Mouse (Mus musculus) megakaryocyte-erythroid progenitor cell, adult 5-6 weeks (primary cell): ENCODE results near the gene Nup85. TPM values are rescaled to one million over a fixed set of nuclear protein-coding genes. Genes with fewer than 3 reads are reported as not detected.
A peak's percentile ranks its signal among the peaks of the same experiment; 100 is the strongest.

Experiments used
- ATAC-seq: replicated peaks from 2 replicates; pipeline ENCODE4 v1.8.0; 2016; ENCODE audit warnings: mild to moderate bottlenecking, inconsistent platforms; ENCODE audit not compliant: severe bottlenecking, poor library complexity, low FRiP score, low TSS enrichment
- total RNA-seq, 2 experiments: library from RNA; stranded (forward) in 1 of 2; stranded (reverse) in 1 of 2; fragments of 200-1000, 215-1000 nt in 1 of 2; fragments of >200 nt in 1 of 2; fragmentation: Nextera tagmentation in 1 of 2; gene quantifications; 2 replicates each; pipeline ENCODE4 v1.2.3; 2014 to 2017

The Nup85 gene
- total RNA-seq, 2 experiments from 2014 or later: 228 to 306 TPM

DNA sequence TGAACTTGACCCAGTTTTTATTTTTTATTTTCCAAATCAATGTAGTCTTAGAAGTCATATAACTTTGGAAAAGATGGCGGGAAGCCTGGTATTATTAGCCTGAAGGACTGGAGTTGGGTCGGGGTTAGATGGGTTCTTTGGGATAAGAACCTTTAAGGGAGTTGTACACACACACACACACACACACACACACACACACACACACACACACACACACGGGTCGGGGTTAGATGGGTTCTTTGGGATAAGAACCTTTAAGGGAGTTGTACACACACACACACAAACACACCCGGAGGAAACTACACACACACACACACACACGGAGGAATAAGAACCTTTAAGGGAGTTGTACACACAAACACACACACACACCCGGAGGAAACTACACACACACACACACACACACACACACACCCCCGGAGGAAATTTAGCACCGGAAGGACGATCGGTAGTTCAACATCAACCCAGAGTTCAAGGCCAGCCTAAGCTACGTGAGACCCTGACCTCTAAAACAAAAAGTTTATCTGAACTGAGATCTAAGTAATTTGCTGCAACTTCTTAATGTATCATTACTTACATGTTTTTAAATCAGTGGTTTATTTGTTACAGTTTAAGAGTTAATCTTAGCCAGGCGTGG, 64.3 kb downstream of the Nup85 start:
- ATAC-seq: no peak

DNA sequence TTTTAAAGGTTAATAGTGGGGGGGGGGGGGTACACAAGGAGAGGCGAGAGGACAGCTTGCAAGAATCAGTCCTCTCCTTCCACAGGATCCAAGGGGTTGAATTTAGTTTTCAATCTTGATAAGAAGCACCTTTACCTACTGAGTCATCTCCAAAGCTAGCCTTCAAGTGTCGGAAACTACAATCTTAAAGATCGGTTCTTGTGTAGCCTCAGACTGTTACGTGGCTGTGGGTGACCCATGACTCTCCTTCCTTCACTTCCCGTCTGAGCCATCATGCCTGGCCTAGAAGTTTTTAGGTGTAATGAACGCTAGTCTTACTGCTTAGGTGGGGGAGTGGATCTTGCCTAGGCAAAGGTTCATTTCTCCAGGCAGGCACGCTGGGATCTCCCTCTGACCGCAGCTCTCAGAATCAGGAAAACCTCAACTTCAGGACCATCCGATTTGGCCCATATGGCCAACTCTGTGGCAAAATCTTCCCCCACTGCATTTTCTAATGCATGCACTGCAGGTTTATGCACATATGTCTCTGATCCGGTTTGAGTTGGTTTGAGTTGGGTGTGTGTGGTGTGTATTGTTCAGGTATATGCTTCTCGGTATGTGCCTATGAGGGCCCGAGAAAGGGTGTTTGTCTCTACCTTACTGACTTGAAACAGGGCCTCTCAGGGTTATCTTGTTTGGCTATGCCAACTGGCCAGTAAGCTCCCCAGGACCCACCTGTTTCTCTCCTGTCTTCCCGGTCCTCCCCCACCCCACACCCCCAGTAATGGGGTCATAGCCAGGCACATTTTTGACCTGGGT, 65.7 kb downstream of the Nup85 start:
- no peak for ATAC-seq

DNA sequence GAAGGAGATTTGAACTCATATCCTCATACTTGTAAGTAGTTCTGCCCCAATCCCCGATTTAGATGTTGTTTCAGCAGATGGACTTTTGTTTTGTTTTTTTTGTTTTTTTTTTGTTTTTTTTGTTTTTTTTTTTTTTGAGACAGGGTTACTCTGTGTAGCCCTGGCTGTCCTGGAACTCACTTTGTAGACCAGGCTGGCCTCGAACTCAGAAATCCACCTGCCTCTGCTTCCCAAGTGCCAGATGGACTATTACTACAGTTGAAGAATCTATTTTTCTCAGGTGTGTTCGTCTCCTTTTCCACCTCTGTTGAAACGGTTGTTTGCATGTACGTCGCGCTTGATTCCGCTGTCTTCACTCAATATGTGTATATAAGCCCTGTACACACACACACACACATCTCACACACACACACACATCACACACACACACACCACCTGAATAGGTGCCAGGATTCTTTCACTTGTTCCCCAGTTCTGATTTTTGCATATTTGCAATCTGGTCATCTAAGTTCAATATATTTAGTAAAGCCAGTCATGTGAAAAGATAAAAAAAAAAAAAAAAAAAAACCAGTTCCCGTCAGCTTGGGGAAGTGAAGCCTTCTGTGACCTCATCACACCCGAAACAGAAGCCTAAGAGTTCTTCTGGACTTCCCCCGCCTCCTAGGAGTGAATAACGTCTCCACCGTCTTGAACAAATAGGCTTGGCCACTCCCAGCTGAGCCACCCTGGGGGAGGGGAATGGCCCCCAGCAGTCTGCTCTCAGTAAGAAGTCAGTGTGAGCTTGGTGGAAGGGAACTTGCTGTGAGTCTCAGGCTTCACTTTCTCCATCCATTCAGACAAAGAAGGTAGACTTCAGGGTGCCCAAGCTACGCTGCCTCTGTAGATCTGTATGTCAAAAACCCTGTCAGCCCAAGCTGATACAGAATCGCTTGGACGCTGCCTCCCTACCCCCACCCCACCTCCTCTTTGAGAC, 66.6 kb downstream of the Nup85 start:
- 0 out of 2 replicates have a peak, but pooled peaks have one; percentile 20 for ATAC-seq

DNA sequence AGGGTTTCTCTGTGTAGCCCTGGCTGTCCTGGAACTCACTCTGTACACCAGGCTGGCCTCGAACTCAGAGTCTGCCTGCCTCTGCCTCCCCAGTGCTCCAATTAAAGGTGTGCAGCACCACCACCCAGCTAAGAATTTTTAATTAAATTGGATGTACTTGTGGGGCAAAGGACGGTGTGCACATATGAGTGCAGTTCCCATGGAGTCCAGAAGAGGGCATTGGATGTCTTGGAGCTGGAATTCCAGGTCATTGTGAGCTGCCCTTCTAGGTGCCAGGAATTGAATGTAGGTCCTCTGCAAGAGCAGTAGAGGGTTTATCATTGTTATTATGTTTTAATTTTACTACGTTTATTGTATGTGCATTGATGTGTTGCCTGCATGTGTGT, 67.3 kb downstream of the Nup85 start:
- ATAC-seq: no peak

DNA sequence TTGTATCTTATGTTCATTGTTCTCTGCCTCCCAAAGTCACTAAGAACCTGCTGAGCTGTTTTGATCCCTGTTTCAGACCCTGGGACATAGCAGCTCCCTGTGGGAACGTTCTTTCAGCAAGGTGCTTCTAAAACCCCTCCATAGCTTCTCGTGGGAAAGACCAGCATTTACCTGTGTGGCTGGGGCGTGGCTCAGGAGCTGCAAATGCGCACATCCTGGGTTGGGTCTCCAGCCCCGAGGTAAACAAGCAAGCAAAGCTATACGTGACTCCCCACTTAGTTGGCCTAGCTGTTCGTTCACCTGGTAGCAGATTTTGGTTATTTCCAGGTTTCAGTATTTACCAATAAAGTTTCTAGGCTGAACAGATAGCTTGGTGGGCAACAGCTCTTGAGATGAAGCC, 68.0 kb downstream of the Nup85 start:
- ATAC-seq: no peak

DNA sequence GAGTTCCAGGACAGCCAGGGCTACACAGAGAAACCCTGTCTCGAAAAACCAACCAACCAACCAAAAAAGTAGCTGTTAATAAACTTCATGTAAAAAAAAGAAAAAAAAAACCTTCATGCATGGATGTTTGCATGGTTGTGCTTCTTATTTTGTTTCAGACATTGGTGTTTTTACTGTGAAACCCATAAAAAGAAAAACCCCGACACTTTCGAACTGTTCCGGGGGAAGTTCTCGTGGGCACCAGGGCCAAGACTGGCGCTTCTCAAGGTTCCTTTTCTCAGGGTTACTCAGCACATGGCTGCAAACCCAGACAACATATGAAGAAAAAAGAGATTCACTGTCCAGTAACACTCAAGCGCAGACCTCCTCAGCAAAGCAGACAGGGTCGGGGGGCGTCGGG, 68.6 kb downstream of the Nup85 start:
- no peak for ATAC-seq

Other genes with a start within 250 kb of the Nup85 start
- not detected in 2 replicates for gene Ush1g, start 242.4 kb upstream of the Nup85 start, total RNA-seq (2014; fragmentation: Nextera tagmentation)
- gene Ush1g, start 242.4 kb upstream of the Nup85 start, total RNA-seq (2017): not detected in 2 replicates
- not detected in 2 replicates for gene Otop3, start 229.7 kb upstream of the Nup85 start, total RNA-seq (2014; fragmentation: Nextera tagmentation)
- gene Otop3, start 229.7 kb upstream of the Nup85 start, total RNA-seq (2017): not detected in 2 replicates
- 0.17 TPM in 1 of 2 replicates, not detected in the other for gene Hid1, start 196.7 kb upstream of the Nup85 start, total RNA-seq (2014; fragmentation: Nextera tagmentation)
- not detected in 2 replicates for gene Hid1, start 196.7 kb upstream of the Nup85 start, total RNA-seq (2017)
- not detected in 2 replicates for gene Cdr2l, start 182.5 kb upstream of the Nup85 start, total RNA-seq (2014; fragmentation: Nextera tagmentation)
- gene Cdr2l, start 182.5 kb upstream of the Nup85 start, total RNA-seq (2017): 0.38 TPM in 1 of 2 replicates, not detected in the other
- gene Mrpl58, start 160.7 kb upstream of the Nup85 start, total RNA-seq (2014; fragmentation: Nextera tagmentation): 81.8 and 92.4 TPM in 2 replicates
- 56.9 and 64.4 TPM in 2 replicates for gene Mrpl58, start 160.7 kb upstream of the Nup85 start, total RNA-seq (2017)
- 864 and 908 TPM in 2 replicates for gene Atp5h, start 144.5 kb upstream of the Nup85 start, total RNA-seq (2014; fragmentation: Nextera tagmentation)
- 793 and 990 TPM in 2 replicates for gene Atp5h, start 144.5 kb upstream of the Nup85 start, total RNA-seq (2017)
- 17.4 and 18.4 TPM in 2 replicates for gene Kctd2, start 144.3 kb upstream of the Nup85 start, total RNA-seq (2014; fragmentation: Nextera tagmentation)
- 10.9 and 13.0 TPM in 2 replicates for gene Kctd2, start 144.3 kb upstream of the Nup85 start, total RNA-seq (2017)
- gene Trim80, start 123.9 kb upstream of the Nup85 start, total RNA-seq (2014; fragmentation: Nextera tagmentation): not detected in 2 replicates
- gene Trim80, start 123.9 kb upstream of the Nup85 start, total RNA-seq (2017): not detected in 2 replicates
- gene Slc16a5, start 102.0 kb upstream of the Nup85 start, total RNA-seq (2014; fragmentation: Nextera tagmentation): not detected in 2 replicates
- gene Slc16a5, start 102.0 kb upstream of the Nup85 start, total RNA-seq (2017): not detected in 2 replicates
- gene Armc7, start 88.8 kb upstream of the Nup85 start, total RNA-seq (2014; fragmentation: Nextera tagmentation): 4.2 and 10.1 TPM in 2 replicates
- 8.3 and 8.7 TPM in 2 replicates for gene Armc7, start 88.8 kb upstream of the Nup85 start, total RNA-seq (2017)
- 81.6 and 117 TPM in 2 replicates for gene Nt5c, start 72.6 kb upstream of the Nup85 start, total RNA-seq (2014; fragmentation: Nextera tagmentation)
- gene Nt5c, start 72.6 kb upstream of the Nup85 start, total RNA-seq (2017): 79.8 and 101 TPM in 2 replicates
- gene Jpt1, start 50.0 kb upstream of the Nup85 start, total RNA-seq (2014; fragmentation: Nextera tagmentation): 167 and 191 TPM in 2 replicates
- gene Jpt1, start 50.0 kb upstream of the Nup85 start, total RNA-seq (2017): 122 and 142 TPM in 2 replicates
- 541 and 596 TPM in 2 replicates for gene Sumo2, start 28.2 kb upstream of the Nup85 start, total RNA-seq (2014; fragmentation: Nextera tagmentation)
- gene Sumo2, start 28.2 kb upstream of the Nup85 start, total RNA-seq (2017): 518 and 674 TPM in 2 replicates
- 55.7 and 76.8 TPM in 2 replicates for gene Mrps7, start 39.5 kb downstream of the Nup85 start, total RNA-seq (2014; fragmentation: Nextera tagmentation)
- gene Mrps7, start 39.5 kb downstream of the Nup85 start, total RNA-seq (2017): 40.5 and 67.1 TPM in 2 replicates
- 53.5 and 69.9 TPM in 2 replicates for gene Gga3, start 39.6 kb downstream of the Nup85 start, total RNA-seq (2014; fragmentation: Nextera tagmentation)
- 21.6 and 67.6 TPM in 2 replicates for gene Gga3, start 39.6 kb downstream of the Nup85 start, total RNA-seq (2017)
- 54.6 and 55.4 TPM in 2 replicates for gene Mif4gd, start 48.5 kb downstream of the Nup85 start, total RNA-seq (2014; fragmentation: Nextera tagmentation)
- gene Mif4gd, start 48.5 kb downstream of the Nup85 start, total RNA-seq (2017): 29.3 and 45.4 TPM in 2 replicates
- 20.5 and 32.1 TPM in 2 replicates for gene Slc25a19, start 63.9 kb downstream of the Nup85 start, total RNA-seq (2014; fragmentation: Nextera tagmentation)
- 14.2 and 19.6 TPM in 2 replicates for gene Slc25a19, start 63.9 kb downstream of the Nup85 start, total RNA-seq (2017)
- 70.1 and 74.4 TPM in 2 replicates for gene Grb2, start 144.2 kb downstream of the Nup85 start, total RNA-seq (2014; fragmentation: Nextera tagmentation)
- 40.7 and 73.1 TPM in 2 replicates for gene Grb2, start 144.2 kb downstream of the Nup85 start, total RNA-seq (2017)
- gene Tmem94, start 201.0 kb downstream of the Nup85 start, total RNA-seq (2014; fragmentation: Nextera tagmentation): 29.0 and 44.6 TPM in 2 replicates
- gene Tmem94, start 201.0 kb downstream of the Nup85 start, total RNA-seq (2017): 15.1 and 31.5 TPM in 2 replicates
- gene Caskin2, start 249.2 kb downstream of the Nup85 start, total RNA-seq (2014; fragmentation: Nextera tagmentation): 9.5 and 9.8 TPM in 2 replicates
- 1.4 and 3.7 TPM in 2 replicates for gene Caskin2, start 249.2 kb downstream of the Nup85 start, total RNA-seq (2017)